Mouse (Mus musculus) retina, postnatal 1 day (tissue): ENCODE data around the gene Pald1.

Source experiments
- DNase-seq: peaks from one replicate; pipeline ENCODE4 v3.0.0-alpha.2; 2012

Pald1 gene

DNA sequence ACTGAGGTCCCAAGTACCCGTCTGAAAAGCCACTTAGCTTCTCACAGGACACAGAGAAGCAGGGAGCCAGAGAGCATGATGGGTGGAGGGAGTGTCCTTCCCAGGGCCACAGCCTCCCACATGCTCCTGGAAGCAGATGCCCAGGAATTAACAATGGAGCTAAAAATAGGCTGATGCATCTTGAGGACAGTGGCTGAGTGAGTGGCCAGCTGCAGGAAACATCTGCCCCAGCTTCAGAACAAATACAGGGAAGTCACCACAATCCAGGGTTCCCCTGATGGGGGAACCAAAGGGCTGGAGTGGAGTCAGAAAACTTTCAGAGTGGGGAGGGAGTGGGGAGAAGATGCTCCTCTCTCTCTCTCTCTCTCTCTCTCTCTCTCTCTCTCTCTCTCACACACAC is 17.4 kb downstream of the Pald1 start:
- no peak for DNase-seq

DNA sequence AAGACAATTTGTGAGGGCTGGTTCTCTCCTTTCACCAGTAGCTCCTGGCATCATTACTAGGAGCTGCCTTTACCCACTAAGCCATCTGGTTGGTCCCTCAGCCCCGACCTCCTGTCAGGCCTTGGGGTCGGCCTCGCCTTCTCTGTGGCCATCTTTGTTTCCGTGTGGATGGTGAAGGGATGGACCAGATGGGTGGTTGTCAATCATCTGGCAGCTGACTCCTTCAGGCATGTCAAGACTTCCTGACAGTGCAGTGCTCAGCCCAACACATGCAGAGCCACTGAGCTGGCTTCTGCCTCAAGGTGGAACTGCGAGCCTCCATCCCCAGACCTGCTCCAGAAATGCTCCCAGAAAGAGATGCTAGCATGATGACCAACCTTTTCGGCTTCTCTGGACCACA is 18.9 kb downstream of the Pald1 start:
- DNase-seq, result no peak

DNA sequence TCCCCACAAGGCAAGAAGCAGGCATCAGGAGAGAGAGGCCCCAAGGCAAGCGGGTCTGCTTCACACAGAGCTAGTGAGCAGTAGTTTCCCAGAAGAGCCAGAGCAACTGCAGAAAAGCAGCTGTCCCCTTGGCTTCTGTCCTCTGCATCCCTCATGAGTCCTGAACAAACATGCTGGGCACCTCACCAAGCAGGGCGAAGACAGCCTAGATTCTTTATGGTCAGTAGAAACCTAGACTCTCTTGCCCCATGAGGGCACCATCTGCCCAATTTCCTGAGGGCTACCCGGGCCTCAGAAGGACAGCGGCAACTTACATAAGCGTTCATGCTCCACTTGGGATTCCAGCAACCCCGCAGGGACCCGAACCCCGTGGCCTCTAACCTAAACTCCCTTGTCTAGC is 20.3 kb downstream of the Pald1 start:
- DNase-seq, result no peak

DNA sequence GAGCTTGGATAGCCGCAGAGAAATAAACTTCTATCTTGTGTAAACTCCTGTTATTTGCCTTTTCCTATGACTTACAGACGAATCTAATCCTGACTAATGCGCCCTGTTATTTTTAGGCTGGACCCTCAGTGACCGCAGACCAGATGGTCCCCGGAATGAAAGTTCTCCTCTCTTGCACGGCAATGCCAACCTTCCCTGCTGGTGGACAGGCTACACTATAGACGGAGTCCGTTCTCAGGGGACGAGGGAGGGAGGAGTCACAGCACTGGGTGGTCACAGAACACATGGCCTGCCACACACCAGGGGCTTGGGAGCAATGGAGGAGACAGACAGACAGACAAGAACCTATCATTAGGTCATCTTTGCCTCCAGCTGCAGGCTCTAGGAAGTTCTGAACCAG is 20.8 kb downstream of the Pald1 start:
- DNase-seq, result no peak

DNA sequence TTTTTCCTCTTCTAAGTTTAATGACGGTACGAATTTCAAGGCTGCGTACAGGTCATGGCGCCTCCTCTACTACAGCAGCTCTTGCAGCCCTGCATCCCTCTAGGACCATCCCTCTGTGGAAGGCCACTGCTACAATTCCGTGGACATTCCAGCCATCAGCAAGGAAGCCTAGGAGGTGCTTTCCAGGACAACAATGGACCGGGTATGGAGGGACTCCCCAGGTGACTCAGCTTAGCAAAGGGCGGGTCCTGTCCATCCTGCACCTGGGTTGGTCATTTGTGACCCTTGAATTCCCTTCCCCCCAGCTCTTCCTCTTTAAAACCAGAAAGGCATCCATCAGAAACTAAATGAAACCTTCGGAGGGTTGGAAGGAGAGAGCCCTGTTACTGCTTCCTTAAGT is 22.7 kb downstream of the Pald1 start:
- no peak for DNase-seq

DNA sequence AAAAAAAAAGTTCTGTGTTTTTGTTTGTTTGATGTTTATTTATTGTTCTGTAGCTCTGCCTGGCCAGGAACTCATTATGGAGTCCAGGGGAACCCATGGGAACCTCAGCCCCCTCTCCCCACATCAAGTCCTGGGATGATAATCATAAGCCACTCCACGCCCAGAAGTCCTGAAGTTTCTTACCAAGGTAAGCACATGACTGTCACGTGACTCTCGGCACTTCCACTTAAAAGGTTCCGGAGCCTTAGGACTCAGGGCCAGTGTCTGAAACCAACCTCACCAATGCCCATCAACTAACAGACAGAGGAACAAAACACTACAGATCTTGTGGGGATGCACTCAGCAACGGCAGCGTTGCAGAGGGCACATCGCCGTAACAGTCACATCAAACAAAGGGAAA is 23.9 kb downstream of the Pald1 start:
- no peak for DNase-seq

DNA sequence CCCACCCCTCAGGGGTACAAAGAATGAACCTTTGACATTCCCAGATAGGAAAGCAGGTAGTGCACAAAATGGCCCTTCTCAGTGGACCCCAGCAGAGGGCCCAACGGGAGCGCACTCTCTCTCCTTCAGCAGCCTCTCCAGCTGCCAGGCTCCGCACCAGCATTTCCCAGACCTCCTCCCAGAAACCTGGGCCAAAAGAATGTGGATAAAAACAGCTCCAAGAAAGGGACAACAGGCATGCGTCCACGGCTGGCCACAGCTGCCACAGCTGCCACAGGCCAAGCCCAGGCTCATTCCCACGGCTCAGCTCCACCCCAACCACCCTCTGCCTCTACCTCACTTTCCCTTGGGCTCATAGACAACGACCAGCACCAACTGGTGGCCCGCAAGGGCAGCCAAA is 25.7 kb downstream of the Pald1 start:
- DNase-seq, result no peak

DNA sequence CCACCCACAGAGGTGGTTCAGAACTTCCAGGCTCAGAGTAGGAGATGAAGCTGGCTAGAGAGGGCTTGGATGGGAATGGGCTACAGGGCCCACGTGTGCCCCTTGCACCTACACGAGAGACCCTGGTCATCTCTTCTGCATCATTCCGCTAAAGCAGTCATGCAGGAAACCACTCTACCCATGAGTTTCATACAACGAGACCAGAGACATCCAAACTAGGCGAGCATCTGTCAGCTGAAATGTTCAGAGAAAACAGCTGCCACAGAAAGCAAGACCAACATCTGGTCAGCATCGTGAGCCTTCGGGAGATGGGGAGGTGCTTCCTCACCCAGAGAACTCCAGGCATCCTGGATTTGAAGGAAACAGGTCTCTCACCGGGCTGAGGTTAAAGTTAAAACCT is 26.8 kb downstream of the Pald1 start:
- no peak for DNase-seq

DNA sequence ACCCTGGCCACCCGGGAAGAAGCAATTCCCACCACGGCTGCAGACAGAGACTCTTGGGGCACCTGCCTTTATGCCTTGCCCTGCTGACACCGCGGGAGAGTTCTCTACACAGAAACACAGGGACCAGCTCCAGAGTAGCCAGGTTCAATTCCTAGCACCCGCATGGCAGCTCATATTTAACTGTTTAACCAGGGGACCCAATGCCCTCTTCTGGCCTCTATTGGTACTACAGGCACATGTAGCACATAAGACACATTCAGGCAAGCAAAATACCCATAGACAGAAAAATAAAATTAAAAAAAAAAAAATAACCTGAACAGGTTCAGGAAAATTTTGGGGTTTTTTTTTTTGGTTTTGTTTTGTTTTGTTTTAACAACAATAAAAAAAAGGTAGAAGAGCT is 27.2 kb downstream of the Pald1 start:
- no peak for DNase-seq

DNA sequence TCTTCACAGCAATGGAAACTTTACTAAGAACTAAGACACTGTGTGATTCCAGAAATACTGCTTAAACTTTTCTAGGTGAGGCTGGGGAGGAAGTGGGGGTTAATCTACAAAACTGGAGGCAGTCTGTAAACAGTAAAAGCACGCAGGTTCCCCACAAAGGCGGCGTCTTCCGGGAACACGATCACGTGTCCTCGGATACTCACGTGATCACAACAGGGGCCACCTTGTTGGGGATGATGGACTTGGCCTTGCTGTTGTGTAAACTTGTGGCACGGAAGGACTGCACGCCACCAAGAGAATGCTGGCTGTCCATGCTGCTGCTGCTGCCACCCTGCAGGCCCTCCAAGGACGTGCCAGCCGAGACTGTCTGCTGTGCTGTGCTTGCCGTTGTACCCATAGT is 27.7 kb downstream of the Pald1 start:
- DNase-seq, result no peak

DNA sequence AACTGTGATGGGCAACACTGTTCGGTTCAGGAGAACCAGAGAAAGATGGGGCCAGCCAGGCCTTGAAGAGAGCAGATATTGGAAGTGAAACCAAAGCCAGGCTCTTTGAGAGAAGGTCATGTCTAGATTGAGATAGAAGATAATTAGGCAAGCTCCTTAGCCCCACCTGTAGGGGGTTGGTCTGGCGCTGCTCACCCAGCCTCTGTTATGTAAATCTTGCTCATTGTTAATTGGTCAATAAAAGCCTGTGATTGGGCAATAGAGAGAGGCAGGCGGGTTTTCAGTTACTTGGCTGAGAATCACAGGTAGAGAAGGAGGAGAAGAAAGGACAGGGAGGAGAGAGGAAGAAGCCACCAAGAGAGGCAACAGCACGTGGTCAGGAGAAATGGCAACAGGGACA is 32.1 kb downstream of the Pald1 start:
- DNase-seq, result no peak

DNA sequence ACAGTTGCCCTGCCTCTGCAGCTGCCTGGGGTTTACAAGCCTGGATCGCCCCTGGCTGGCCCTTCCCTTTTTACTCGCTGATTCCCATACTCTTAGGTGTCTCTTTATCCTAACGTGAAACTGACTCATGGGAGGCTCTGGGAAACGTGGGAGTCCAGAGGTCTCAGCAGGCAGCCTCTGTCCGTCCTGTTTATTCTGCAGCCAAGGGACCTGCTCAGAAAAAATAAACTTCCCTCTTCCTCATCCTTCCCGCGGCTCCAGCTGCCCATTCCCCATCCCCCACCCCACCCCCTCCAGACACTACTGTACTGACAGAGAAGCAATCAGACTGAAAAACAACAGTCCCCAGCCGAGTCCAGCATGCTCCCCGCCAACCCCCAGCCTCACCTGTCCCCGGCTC is 37.0 kb downstream of the Pald1 start:
- DNase-seq, result no peak

DNA sequence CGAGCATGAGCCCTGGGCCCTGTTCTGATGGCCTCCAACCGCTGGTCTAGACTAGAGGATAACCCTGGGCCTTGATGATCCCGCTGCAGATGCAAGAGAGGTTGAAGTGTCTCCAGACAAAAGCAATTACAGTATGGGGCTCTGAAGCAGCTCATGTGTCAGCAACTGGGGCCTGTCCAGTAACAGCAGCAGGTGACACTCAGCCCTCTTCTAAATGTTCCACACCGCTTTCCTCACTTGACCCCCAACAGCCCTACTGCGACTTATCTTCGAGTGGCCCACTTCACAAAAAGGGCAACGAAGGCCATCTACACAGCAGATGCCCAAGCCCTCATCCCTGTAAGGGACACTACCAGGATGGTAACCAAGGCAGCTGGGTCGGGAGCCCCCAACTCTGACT is 38.2 kb downstream of the Pald1 start:
- DNase-seq, result no peak

DNA sequence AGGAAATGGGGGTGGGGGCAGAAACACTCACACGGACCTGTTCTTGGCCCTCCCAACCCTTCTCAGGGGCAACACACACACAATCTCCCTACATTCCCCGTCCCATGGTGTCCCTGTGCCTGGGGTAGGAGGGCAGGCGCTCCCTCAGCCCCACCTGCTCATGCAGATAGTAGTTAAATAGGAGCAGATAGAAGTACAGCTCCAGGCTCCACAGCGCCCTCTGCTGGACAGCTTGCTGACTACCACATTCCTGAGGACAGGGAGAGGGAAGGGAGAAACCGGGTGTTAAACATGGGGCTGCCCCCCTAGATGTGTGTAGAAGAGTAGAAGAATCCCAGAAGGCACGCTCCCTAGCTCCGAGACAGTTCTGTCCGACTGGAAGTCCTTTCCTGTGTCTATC is 39.4 kb downstream of the Pald1 start:
- DNase-seq, result peak; percentile 71

DNA sequence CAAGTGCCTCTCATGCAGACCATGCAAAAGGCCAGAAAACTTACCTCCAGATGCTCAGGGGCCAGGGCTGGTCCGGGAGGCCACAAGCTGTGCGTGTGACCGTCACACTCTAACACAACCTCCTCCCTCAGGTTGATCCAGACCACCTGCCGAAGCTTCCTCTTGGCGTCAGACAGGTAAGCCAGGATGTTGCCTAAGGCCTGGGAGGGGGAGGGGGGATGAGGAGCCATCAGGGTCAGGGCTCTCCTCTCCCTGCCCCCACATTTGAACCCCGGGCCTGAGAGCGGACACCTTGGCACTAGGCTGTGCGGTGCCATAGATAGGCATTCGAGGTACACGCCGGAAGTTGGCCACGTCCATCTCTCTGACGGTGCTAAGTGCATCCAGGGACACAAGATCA is 40.6 kb downstream of the Pald1 start:
- DNase-seq, result no peak

DNA sequence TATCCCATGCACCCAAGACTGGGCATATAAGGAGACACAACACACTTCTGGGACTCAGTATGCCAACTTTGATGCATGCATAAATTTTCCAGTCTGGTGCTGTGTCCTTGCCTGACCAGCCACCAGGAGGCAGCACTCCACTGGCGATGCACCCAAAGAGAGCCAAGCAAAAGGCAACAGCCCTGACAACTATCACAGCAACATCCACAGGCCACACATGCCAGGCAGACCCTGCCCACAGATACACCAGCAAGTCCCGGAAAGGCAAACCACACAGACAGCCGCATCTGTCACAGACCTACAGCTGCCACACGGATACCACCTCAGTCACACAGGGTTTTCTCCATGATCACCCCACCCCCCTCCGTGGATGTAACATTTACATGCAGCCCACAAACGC is 41.8 kb downstream of the Pald1 start:
- peak; percentile 73 for DNase-seq

DNA sequence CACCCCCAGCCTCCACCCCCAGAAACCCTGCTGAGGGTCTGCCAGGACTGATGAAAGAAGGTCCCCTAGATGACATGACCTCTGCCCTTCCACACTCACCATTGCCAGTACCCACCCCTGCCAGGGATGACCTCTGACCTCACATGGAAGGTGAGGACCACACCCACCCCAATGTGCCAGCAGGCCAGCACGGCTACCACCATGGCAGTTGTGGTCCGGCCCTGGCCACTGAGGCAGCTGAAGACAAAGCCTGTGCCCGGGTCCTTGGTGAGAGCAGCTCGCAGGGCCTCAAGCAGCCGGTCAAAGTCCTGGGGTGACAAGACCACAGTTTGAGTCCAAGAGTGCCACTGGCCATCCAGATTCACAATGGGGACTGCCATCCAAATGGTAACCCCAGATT is 42.3 kb downstream of the Pald1 start:
- DNase-seq, result no peak

DNA sequence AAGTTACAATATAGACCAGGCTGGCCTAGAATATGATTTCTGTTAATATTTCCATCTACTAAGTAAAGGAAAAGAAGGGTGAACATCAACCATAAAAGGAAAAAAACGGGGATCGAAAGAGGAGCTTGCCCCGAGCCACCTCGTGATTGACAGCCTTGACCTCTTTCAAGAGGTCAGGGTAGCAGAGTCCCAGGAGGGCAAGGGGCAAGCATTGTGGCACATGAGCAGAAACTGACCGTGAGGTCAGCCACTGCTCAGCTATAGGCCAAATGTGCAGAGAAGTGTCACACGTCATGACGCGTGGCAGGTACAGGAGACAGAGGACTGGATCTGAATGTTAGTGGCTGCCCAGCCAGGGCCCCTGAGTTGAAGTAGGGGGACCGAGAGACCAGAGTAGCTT is 43.1 kb downstream of the Pald1 start:
- no peak for DNase-seq

DNA sequence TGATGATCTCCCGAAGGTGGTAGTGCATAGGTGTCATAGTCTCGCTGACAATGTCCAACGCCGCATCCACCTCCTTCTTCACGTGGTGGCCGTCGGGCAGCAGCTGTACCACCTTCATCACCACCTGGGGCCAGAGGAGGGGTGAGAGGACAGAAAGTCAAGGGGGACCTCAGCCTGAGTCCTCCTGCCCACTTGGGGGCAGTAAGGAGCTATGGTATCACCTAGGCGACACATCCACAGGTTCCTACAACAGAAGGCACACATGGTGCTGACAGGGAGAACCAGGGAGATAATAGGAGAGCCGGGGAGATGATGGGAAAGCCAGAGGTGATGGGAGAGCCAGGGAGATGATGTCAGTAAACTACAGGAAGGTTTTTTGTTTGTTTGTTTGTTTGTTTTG is 44.1 kb downstream of the Pald1 start:
- DNase-seq, result no peak

DNA sequence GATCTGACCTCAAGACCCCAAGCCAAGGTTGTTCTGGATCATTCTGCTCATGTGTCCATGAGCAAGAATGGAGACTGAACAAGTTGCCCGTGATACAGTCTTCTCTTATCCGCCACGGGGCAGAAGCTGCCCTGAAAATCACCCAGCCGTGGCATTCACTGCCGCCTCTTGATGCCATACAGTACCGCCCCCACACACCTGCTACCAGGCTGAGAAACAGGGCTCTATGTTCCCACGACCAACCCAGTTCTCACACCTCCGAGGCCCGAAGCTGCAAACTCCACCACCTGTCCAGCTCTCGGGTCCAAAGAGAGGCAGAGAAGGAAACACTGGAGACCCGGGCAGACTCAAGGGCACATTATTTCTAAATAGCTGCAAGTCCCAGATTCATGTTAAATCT is 45.7 kb downstream of the Pald1 start:
- no peak for DNase-seq

DNA sequence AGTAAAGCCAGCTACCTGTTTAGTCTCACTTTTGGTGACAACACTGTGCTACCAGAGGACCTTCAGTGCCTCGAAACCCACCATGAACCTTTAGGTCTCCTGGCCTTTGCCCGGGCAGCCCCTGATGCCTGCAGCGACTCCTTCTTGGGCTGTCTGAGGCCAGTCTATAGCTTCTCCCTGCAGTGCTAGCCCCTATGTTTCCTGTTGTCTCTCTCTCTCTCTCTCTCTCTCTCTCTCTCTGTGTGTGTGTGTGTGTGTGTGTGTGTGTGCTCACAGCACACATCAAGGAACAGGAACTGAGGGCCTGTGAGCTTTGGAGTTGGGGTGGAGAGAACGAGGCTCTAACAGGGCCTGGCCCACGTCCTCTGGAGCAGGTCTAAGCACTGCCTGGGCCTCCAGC is 46.7 kb downstream of the Pald1 start:
- DNase-seq, result no peak

DNA sequence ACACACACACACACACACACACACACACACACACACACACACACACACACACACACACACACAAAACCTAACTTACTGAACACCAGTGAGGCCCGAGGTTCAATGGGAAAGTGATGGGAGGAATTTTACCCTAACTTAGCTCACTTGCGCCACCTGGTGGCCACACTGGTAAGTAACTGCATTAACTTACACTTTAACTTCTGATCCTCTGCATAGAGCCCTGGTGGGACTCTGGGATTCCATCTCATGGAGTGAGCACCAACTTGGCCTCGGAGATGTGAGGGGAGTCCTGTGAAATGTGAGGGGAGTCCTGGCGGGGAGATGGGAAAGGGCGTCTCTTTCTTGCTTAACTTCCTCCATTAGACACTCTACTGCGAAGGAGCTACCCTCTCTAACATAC is 47.2 kb downstream of the Pald1 start:
- peak; percentile 88 for DNase-seq

DNA sequence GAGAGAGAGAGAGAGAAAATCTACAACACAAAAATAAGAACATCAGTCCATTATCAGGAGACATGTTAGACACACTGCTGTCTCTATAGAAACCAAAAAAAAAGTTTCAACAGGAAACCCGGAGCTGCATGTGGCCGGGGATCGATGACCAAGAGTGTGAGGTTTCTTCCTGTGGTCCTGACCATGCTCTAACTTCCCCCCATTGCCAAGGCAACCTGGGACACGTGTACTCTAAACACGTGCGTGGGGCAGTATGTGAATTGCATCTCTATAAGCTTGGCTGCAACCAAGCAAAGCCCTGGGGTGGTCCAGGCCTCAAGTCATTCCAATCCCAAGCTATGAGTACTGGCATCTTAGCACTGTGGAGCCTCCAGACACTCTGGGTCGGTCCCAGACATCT is 48.8 kb downstream of the Pald1 start:
- DNase-seq, result no peak

DNA sequence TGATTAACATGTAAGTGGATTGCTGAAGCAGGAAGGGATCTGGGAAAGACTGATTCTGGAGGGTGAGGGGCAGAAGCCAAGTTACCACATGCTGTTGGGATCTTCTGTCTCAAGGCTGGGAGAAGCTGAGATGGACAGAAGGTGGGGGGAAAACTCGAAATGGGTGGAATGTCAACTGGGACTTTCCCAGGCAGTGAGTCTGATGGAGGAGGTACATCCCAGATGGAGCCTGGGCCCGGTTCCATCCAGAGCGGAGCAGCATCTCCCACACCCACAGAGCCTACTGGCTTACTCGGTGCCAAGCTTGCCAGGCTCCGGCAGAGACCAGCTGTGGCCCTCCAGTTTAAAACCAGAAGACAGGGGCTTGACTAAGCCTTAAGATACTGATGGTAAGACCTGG is 52.3 kb downstream of the Pald1 start:
- DNase-seq, result no peak

DNA sequence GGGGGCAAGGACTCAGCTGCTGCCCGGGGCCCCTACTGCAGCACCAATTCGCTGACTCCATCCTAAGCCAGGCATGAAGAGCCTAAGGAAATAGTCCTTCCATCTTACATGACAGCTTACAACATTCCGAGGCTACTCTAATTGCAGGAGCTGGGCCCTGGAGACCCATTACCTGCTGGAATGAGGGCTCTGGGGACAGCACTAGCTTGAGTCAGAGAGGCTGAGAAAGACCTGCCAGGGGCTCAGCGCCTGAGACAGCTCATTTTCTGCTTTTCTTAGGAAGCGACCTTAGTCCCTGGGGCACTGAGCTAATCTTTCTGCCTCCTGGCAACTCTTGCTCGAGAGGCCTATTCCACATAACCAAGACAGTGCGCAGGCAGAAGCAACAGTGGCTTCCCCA is 54.4 kb downstream of the Pald1 start:
- DNase-seq, result no peak

DNA sequence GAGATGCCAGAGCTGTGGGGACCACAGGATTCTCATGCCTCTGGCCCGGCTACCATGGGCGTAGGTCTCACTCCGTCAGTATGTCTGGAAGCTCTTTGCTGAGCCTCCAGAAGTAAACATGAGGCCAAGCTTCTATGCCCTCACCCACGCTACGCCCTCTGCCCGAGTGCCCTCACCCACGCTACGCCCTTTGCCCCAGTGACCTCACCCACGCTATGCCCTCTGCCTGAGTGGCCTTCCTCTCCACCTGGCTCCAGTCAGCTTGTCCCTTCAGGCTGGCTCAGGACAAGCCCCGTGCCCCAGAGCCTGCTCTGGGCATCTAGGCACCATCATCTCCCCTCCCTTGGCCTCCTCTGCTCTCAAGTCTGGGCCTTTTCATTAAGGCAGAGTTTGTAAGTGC is 55.8 kb downstream of the Pald1 start:
- no peak for DNase-seq
